Mouse (Mus musculus): ENCODE results near the gene Il17rc. TPM values are rescaled to one million over a fixed set of nuclear protein-coding genes. Genes with fewer than 3 reads are reported as not detected.
A peak's percentile ranks its signal among the peaks of the same experiment; 100 is the strongest.

Il17rc gene
- polyA plus RNA-seq, 1 experiment from 2014 or later = 13.1 TPM

DNA sequence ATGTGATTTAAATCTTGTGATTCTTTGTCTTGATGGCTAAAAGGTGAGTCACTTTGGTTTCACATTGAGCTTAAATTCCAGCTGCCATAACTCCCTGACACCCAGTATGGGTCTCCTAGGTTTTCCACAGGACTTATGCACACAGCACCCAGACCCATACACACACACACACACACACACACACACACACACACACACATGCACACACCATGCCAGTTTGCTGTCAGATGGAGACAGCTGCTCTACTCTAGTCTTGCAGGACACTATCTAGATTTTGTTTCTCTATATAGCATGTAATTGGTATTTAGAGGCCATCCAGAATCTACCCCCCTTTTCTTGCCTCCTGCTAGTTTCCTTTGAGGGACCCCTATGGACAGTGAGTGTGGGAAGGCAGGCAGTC, 35.9 kb downstream of the Il17rc start:
- Histone ChIP-seq H3K4me3 (ENCODE audit: low read depth, low read length) (no peak overlapping the region), H3K27me3 (ENCODE audit: insufficient read depth, low read length) (no peaks in the 10 kb centered on the region), H3K4me1 (ENCODE audit: insufficient read depth) (no peaks in the 10 kb centered on the region), H3K9me3 (ENCODE audit: low read length) (no peaks in the 10 kb centered on the region), H3K36me3 (replicated peaks; ENCODE audit: insufficient read depth, low read length) (no peaks in the 10 kb centered on the region), H3K9ac (replicated peaks) (no peak overlapping the region), H3K27ac (ENCODE audit: low read depth) (no peak overlapping the region), H3K4me2 (ENCODE audit: low read depth, low read length) (no peak overlapping the region)
- TF ChIP-seq CTCF (IDR thresholded peaks at IDR 0.05; ENCODE audit: low read depth) = no peak
- no peak for TF ChIP-seq EP300 (IDR thresholded peaks at IDR 0.05; ENCODE audit: low read depth)
- ATAC-seq = no peak
- no peak for DNase-seq

DNA sequence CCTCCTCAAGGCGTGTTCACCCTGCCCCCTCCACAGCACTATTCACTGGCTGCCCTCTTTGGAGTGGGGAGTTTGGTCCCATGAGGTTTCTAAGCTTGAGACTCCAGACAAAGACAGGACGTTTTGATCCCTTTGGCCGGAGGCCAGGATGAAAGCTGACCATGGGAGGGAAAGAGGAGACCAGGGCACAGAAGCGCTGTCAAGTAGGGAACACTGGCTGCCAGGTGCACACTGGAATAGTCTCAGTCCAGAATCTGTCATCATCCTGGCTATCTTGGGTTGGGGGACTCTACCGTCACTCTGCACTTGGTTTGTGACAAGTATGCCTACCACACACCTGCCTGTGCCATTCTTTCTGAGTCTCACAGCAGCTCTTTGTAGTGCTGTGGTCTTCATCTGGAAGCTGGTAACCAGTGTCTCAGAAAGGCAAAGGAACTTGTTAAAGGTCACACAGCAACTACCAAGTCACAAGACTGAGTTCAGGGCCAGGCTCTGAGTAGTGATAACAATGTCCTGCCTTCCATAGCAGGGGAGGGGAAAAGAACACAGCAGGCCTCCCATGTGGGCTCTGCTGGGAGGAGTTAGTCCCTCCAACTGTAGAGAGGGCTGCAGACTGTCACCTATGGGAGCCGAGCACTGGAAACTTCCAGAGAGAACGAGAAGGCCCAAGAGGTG, 37.2 kb downstream of the Il17rc start:
- Histone ChIP-seq H3K4me3 (ENCODE audit: low read depth, low read length) (no peak overlapping the region), H3K9ac (replicated peaks) (no peak overlapping the region), H3K27ac (ENCODE audit: low read depth) (no peak overlapping the region), H3K27me3 (ENCODE audit: insufficient read depth, low read length) (no peaks in the 10 kb centered on the region), H3K9me3 (ENCODE audit: low read length) (no peaks in the 10 kb centered on the region), H3K4me1 (ENCODE audit: insufficient read depth) (no peaks in the 10 kb centered on the region), H3K4me2 (ENCODE audit: low read depth, low read length) (no peak overlapping the region), H3K36me3 (replicated peaks; ENCODE audit: insufficient read depth, low read length) (no peaks in the 10 kb centered on the region)
- ATAC-seq (no peak), DNase-seq (no peak)
- WGBS (ENCODE audit: insufficient replicate concordance) = 66% methylated on average over 7 of the region's 7 CpGs
- no peak for TF ChIP-seq CTCF (IDR thresholded peaks at IDR 0.05; ENCODE audit: low read depth)
- TF ChIP-seq EP300 (IDR thresholded peaks at IDR 0.05; ENCODE audit: low read depth) = no peak

DNA sequence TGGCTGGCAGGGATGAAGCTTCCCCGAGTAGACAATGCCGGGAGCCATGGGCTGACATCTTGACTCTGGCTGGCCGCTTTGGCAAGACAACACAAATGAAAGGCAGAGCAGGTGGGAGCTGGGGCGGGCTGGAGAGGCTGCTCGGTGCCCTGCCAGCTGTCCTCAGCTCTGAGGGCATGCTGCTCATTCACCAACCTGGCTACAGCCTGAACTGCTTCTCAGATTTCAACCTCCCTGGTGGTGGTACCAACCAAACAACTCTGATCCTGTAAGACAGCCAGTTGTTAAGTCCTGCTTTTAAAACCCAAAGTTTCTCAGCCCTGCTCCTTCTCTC, 37.7 kb downstream of the Il17rc start:
- Histone ChIP-seq H3K27me3 (ENCODE audit: insufficient read depth, low read length) (no peaks in the 10 kb centered on the region), H3K4me3 (ENCODE audit: low read depth, low read length) (no peak overlapping the region), H3K27ac (ENCODE audit: low read depth) (no peak overlapping the region), H3K9me3 (ENCODE audit: low read length) (no peaks in the 10 kb centered on the region), H3K9ac (replicated peaks) (no peak overlapping the region), H3K4me1 (ENCODE audit: insufficient read depth) (no peaks in the 10 kb centered on the region), H3K36me3 (replicated peaks; ENCODE audit: insufficient read depth, low read length) (0 out of 2 replicates have a peak, but pooled peaks cover 3% of the 10 kb centered on the region), H3K4me2 (ENCODE audit: low read depth, low read length) (no peak overlapping the region)
- 65% methylated on average over 5 of the region's 5 CpGs for WGBS (ENCODE audit: insufficient replicate concordance)
- TF ChIP-seq EP300 (IDR thresholded peaks at IDR 0.05; ENCODE audit: low read depth) (no peak), CTCF (IDR thresholded peaks at IDR 0.05; ENCODE audit: low read depth) (no peak)
- DNase-seq (no peak), ATAC-seq (no peak)

DNA sequence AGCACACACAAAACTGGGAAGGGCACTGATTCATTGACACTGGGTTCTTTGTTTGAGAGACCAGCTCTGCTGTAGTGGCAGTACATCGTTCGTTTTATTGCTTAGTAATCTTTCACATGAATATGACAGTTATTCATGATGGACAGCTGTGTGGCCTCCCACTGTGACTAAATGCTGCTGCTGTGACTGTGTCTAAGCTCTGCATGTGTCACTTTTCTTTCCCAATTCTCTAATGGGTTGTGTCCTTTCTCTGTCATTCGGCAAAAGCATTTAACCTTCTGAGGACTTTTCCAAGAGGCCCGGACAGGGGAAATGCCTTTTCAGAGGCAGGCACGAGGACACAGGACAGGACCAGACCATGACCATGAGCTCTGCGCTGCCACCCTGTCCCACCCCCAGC, 42.7 kb downstream of the Il17rc start:
- Histone ChIP-seq H3K27ac (ENCODE audit: low read depth) (no peak overlapping the region), H3K4me1 (ENCODE audit: insufficient read depth) (peaks cover 3% of the 10 kb centered on the region; the same call in 1 of the 2 replicates), H3K9ac (replicated peaks) (no peak overlapping the region), H3K4me3 (ENCODE audit: low read depth, low read length) (no peak overlapping the region), H3K4me2 (ENCODE audit: low read depth, low read length) (no peak overlapping the region), H3K27me3 (ENCODE audit: insufficient read depth, low read length) (no peaks in the 10 kb centered on the region), H3K36me3 (replicated peaks; ENCODE audit: insufficient read depth, low read length) (peaks cover 53% of the 10 kb centered on the region), H3K9me3 (ENCODE audit: low read length) (no peaks in the 10 kb centered on the region)
- 88% methylated on average over 6 of the region's 6 CpGs for WGBS (ENCODE audit: insufficient replicate concordance)
- TF ChIP-seq CTCF (IDR thresholded peaks at IDR 0.05; ENCODE audit: low read depth) (no peak), EP300 (IDR thresholded peaks at IDR 0.05; ENCODE audit: low read depth) (no peak)
- ATAC-seq (no peak), DNase-seq (no peak)

DNA sequence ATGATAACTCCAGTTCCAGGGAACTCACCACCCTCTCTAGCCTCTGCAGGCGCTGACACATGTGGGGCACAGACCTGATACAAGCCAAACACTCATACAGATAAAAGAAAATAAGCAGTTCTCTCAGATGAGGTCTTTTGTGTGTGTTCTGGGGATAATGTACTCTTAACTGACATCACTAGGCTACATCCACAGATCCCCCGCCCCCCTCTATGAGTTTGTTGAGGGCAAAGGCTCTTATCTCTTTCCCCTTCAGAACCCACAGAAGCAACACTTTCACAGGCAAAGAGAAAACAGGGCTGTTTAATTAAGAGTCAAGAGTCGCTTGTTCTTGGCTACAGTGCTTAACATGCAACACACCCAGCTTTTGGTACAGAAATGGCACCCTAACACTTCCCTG, 43.4 kb downstream of the Il17rc start:
- no peak for TF ChIP-seq CTCF (IDR thresholded peaks at IDR 0.05; ENCODE audit: low read depth)
- no peak for TF ChIP-seq EP300 (IDR thresholded peaks at IDR 0.05; ENCODE audit: low read depth)

GRCm38 (mm10) chr6:113517434-113518080, 46.3 kb downstream of the Il17rc start:
- WGBS (ENCODE audit: insufficient replicate concordance) = 44% methylated on average over 8 of the region's 8 CpGs
- TF ChIP-seq EP300 (IDR thresholded peaks at IDR 0.05; ENCODE audit: low read depth) (no peak), CTCF (IDR thresholded peaks at IDR 0.05; ENCODE audit: low read depth) (no peak)
- ATAC-seq (peak; percentile 67), DNase-seq (peak; percentile 14)
- Histone ChIP-seq H3K27ac (ENCODE audit: low read depth) (0 out of 2 replicates have a peak overlapping the region, but pooled peaks have one; percentile 8), H3K9me3 (ENCODE audit: low read length) (no peaks in the 10 kb centered on the region), H3K36me3 (replicated peaks; ENCODE audit: insufficient read depth, low read length) (peaks cover 80% of the 10 kb centered on the region), H3K4me2 (ENCODE audit: low read depth, low read length) (no peak overlapping the region), H3K27me3 (ENCODE audit: insufficient read depth, low read length) (no peaks in the 10 kb centered on the region), H3K9ac (replicated peaks) (no peak overlapping the region), H3K4me1 (ENCODE audit: insufficient read depth) (peaks cover 3% of the 10 kb centered on the region; the same call in 1 of the 2 replicates), H3K4me3 (ENCODE audit: low read depth, low read length) (no peak overlapping the region)

More for the DNA sequence above, 43.4 kb downstream of the Il17rc start:
- peaks cover 3% of the 10 kb centered on the region; the same call in 1 of the 2 replicates for H3K4me1 ChIP-seq (ENCODE audit: insufficient read depth)
- H3K9me3 ChIP-seq (ENCODE audit: low read length) = no peaks in the 10 kb centered on the region
- no peak overlapping the region for H3K9ac ChIP-seq (replicated peaks)
- H3K4me2 ChIP-seq (ENCODE audit: low read depth, low read length) = no peak overlapping the region
- H3K27ac ChIP-seq (ENCODE audit: low read depth) = no peak overlapping the region
- peaks cover 59% of the 10 kb centered on the region for H3K36me3 ChIP-seq (replicated peaks; ENCODE audit: insufficient read depth, low read length)
- H3K4me3 ChIP-seq (ENCODE audit: low read depth, low read length) = no peak overlapping the region
- 70% methylated on average over 3 of the region's 3 CpGs for WGBS (ENCODE audit: insufficient replicate concordance)
- no peak for DNase-seq
- ATAC-seq = no peak
- H3K27me3 ChIP-seq (ENCODE audit: insufficient read depth, low read length) = no peaks in the 10 kb centered on the region
